Mouse (Mus musculus) embryonic facial prominence, embryonic 15.5 days (tissue): ENCODE data around the gene Rnf182. TPM values are rescaled to one million over a fixed set of nuclear protein-coding genes. Genes with fewer than 3 reads are reported as not detected.

Source experiments
- ATAC-seq: fragments of 200-750 bp; cut with Nextera tagmentation; 2 replicates; pipeline ENCODE4 v1.8.0; 2017; ENCODE audit warnings: low read depth, moderate TSS enrichment; ENCODE audit not compliant: insufficient number of reproducible peaks, low FRiP score, low TSS enrichment
- H3K27ac ChIP-seq: fragments of 300-500 bp; sonication (generic); replicated peaks from 2 replicates; pipeline ENCODE4 v1.5.1; 2015; ENCODE audit warnings: mild to moderate bottlenecking, inconsistent platforms
- H3K27me3 ChIP-seq: fragments of 300-500 bp; sonication (generic); 2 replicates; pipeline ENCODE4 v1.6.1; 2015; ENCODE audit warnings: inconsistent platforms
- H3K36me3 ChIP-seq: fragments of 300-500 bp; sonication (generic); 2 replicates; pipeline ENCODE4 v1.6.1; 2015; ENCODE audit warnings: mild to moderate bottlenecking, inconsistent platforms
- H3K4me1 ChIP-seq: fragments of 300-500 bp; sonication (generic); 2 replicates; pipeline ENCODE4 v1.6.1; 2015; ENCODE audit warnings: inconsistent platforms
- H3K4me2 ChIP-seq: fragments of 300-500 bp; sonication (generic); replicated peaks from 2 replicates; pipeline ENCODE4 v1.6.1; 2015; ENCODE audit warnings: mild to moderate bottlenecking, inconsistent platforms
- H3K4me3 ChIP-seq: fragments of 300-500 bp; sonication (generic); replicated peaks from 2 replicates; pipeline ENCODE4 v1.5.1; 2015; ENCODE audit warnings: mild to moderate bottlenecking, inconsistent platforms
- H3K9ac ChIP-seq: fragments of 300-500 bp; sonication (generic); 2 replicates; pipeline ENCODE4 v1.6.1; 2015; ENCODE audit warnings: inconsistent platforms
- H3K9me3 ChIP-seq: fragments of 300-500 bp; sonication (generic); replicated peaks from 2 replicates; pipeline ENCODE4 v1.6.1; 2016; ENCODE audit warnings: inconsistent platforms
- WGBS: fragments of 180-500 bp; shearing (Covaris S2); methylation state at CpG from one replicate; pipeline ENCODE4 v1.1.7; 2015; 5-methylcytosine and 5-hydroxymethylcytosine counted together
- polyA plus RNA-seq: library from polyadenylated mRNA; unstranded; fragments of >200 nt; fragmentation: Nextera tagmentation; extraction: Ambion mirVana; gene quantifications from 2 replicates; pipeline ENCODE4 v1.2.1, GENCODE M21; 2015

Gene Rnf182
- polyA plus RNA-seq, 1 experiment from 2014 or later, result 11.1 TPM

GRCm38 (mm10) chr13:43614667-43615066 lies 843 bp upstream of the Rnf182 start:
- Histone ChIP-seq H3K36me3 (no peaks in the 10 kb centered on the region), H3K9ac (no peak overlapping the region), H3K27ac (0 out of 2 replicates have a peak overlapping the region, but pooled peaks have one; percentile 68), H3K4me3 (no peak overlapping the region), H3K9me3 (no peaks in the 10 kb centered on the region), H3K27me3 (no peaks in the 10 kb centered on the region), H3K4me1 (peaks cover 14% of the 10 kb centered on the region; the same call in 1 of the 2 replicates), H3K4me2 (no peak overlapping the region)
- WGBS, result 85% methylated on average over 3 of the region's 3 CpGs
- ATAC-seq, result no peak

GRCm38 (mm10) chr13:43615194-43615576 lies 325 bp upstream of the Rnf182 start:
- 16% methylated on average over 9 of the region's 9 CpGs for WGBS
- no peaks in the 10 kb centered on the region for H3K36me3 ChIP-seq
- no peaks in the 10 kb centered on the region for H3K27me3 ChIP-seq
- peak overlapping the region; percentile 84 for H3K4me2 ChIP-seq
- H3K9me3 ChIP-seq, result no peaks in the 10 kb centered on the region
- H3K9ac ChIP-seq, result no peak overlapping the region
- peak overlapping the region; percentile 68 for H3K27ac ChIP-seq
- peaks cover 14% of the 10 kb centered on the region; the same call in 1 of the 2 replicates for H3K4me1 ChIP-seq
- no peak for ATAC-seq
- H3K4me3 ChIP-seq, result peak overlapping the region; percentile 70

GRCm38 (mm10) chr13:43616551-43616950 lies 1.0 kb downstream of the Rnf182 start:
- H3K9ac ChIP-seq, result no peak overlapping the region

GRCm38 (mm10) chr13:43619550-43620175 lies 4.2 kb downstream of the Rnf182 start:
- H3K27ac ChIP-seq, result no peak overlapping the region
- no peak for ATAC-seq
- 66% methylated on average over 4 of the region's 4 CpGs for WGBS

More at GRCm38 (mm10) chr13:43616551-43616950, 1.0 kb downstream of the Rnf182 start:
- ATAC-seq, result no peak
- Histone ChIP-seq H3K4me1 (peaks cover 14% of the 10 kb centered on the region; the same call in 1 of the 2 replicates), H3K36me3 (no peaks in the 10 kb centered on the region), H3K4me2 (peak overlapping the region; percentile 84), H3K4me3 (peak overlapping the region; percentile 70), H3K27ac (no peak overlapping the region), H3K9me3 (no peaks in the 10 kb centered on the region), H3K27me3 (no peaks in the 10 kb centered on the region)
- WGBS, result 18% methylated on average over 6 of the region's 6 CpGs

GRCm38 (mm10) chr13:43627922-43628321 lies 12.4 kb downstream of the Rnf182 start:
- Histone ChIP-seq H3K9ac (no peak overlapping the region), H3K9me3 (no peaks in the 10 kb centered on the region), H3K36me3 (no peaks in the 10 kb centered on the region), H3K4me1 (no peaks in the 10 kb centered on the region), H3K27me3 (no peaks in the 10 kb centered on the region), H3K4me3 (no peak overlapping the region), H3K27ac (no peak overlapping the region), H3K4me2 (no peak overlapping the region)
- WGBS, result 80% methylated on average over 5 of the region's 5 CpGs
- ATAC-seq, result no peak

More at GRCm38 (mm10) chr13:43619550-43620175, 4.2 kb downstream of the Rnf182 start:
- Histone ChIP-seq H3K27me3 (no peaks in the 10 kb centered on the region), H3K9me3 (no peaks in the 10 kb centered on the region), H3K4me1 (peaks cover 14% of the 10 kb centered on the region; the same call in 1 of the 2 replicates), H3K36me3 (no peaks in the 10 kb centered on the region), H3K4me3 (no peak overlapping the region), H3K4me2 (no peak overlapping the region), H3K9ac (no peak overlapping the region)

- 73% methylated on average over 7 of the region's 7 CpGs for WGBS
- H3K9ac ChIP-seq, result no peak overlapping the region
Measured at GRCm38 (mm10) chr13:43629785-43630184, 14.3 kb downstream of the Rnf182 start.

GRCm38 (mm10) chr13:43631266-43631665 lies 15.8 kb downstream of the Rnf182 start:
- Histone ChIP-seq H3K4me2 (no peak overlapping the region), H3K4me3 (no peak overlapping the region), H3K9ac (no peak overlapping the region), H3K9me3 (no peaks in the 10 kb centered on the region), H3K36me3 (no peaks in the 10 kb centered on the region), H3K27ac (no peak overlapping the region), H3K27me3 (no peaks in the 10 kb centered on the region), H3K4me1 (no peaks in the 10 kb centered on the region)
- no peak for ATAC-seq
- WGBS, result 93% methylated on average over 6 of the region's 6 CpGs

More at GRCm38 (mm10) chr13:43629785-43630184, 14.3 kb downstream of the Rnf182 start:
- no peaks in the 10 kb centered on the region for H3K27me3 ChIP-seq
- H3K9me3 ChIP-seq, result no peaks in the 10 kb centered on the region
- no peaks in the 10 kb centered on the region for H3K4me1 ChIP-seq
- no peak overlapping the region for H3K27ac ChIP-seq
- no peak overlapping the region for H3K4me3 ChIP-seq
- H3K4me2 ChIP-seq, result no peak overlapping the region
- H3K36me3 ChIP-seq, result no peaks in the 10 kb centered on the region
- ATAC-seq, result no peak

GRCm38 (mm10) chr13:43633024-43633423 lies 17.5 kb downstream of the Rnf182 start:
- no peak for ATAC-seq
- WGBS, result 77% methylated on average over 4 of the region's 4 CpGs
- no peak overlapping the region for H3K27ac ChIP-seq
- H3K9me3 ChIP-seq, result no peaks in the 10 kb centered on the region
- H3K9ac ChIP-seq, result no peak overlapping the region
- H3K36me3 ChIP-seq, result no peaks in the 10 kb centered on the region
- H3K4me1 ChIP-seq, result no peaks in the 10 kb centered on the region
- no peaks in the 10 kb centered on the region for H3K27me3 ChIP-seq
- no peak overlapping the region for H3K4me2 ChIP-seq
- no peak overlapping the region for H3K4me3 ChIP-seq

- H3K9ac ChIP-seq, result no peak overlapping the region
- H3K9me3 ChIP-seq, result no peaks in the 10 kb centered on the region
- 75% methylated on average over 7 of the region's 7 CpGs for whole genome bisulfite sequencing
- no peak overlapping the region for H3K27ac ChIP-seq
- no peaks in the 10 kb centered on the region for H3K4me1 ChIP-seq
- no peak overlapping the region for H3K4me2 ChIP-seq
- H3K36me3 ChIP-seq, result no peaks in the 10 kb centered on the region
- no peaks in the 10 kb centered on the region for H3K27me3 ChIP-seq
- no peak for ATAC-seq
- no peak overlapping the region for H3K4me3 ChIP-seq
Measured at GRCm38 (mm10) chr13:43637720-43638119, 22.2 kb downstream of the Rnf182 start.

GRCm38 (mm10) chr13:43644991-43645390 lies 29.5 kb downstream of the Rnf182 start:
- no peaks in the 10 kb centered on the region for H3K36me3 ChIP-seq
- H3K9me3 ChIP-seq, result no peaks in the 10 kb centered on the region
- WGBS, result 26% methylated on average over 1 of the region's 1 CpGs
- H3K9ac ChIP-seq, result no peak overlapping the region
- no peak overlapping the region for H3K4me3 ChIP-seq
- H3K4me2 ChIP-seq, result no peak overlapping the region
- peaks cover 9% of the 10 kb centered on the region; the same call in 1 of the 2 replicates for H3K4me1 ChIP-seq
- H3K27ac ChIP-seq, result no peak overlapping the region
- H3K27me3 ChIP-seq, result no peaks in the 10 kb centered on the region
- ATAC-seq, result no peak

GRCm38 (mm10) chr13:43648556-43648955 lies 33.0 kb downstream of the Rnf182 start:
- WGBS, result 25% methylated on average over 6 of the region's 6 CpGs

GRCm38 (mm10) chr13:43651277-43651676 lies 35.8 kb downstream of the Rnf182 start:
- Histone ChIP-seq H3K4me1 (peaks cover 9% of the 10 kb centered on the region; the same call in 1 of the 2 replicates), H3K9me3 (no peaks in the 10 kb centered on the region), H3K27me3 (no peaks in the 10 kb centered on the region), H3K27ac (no peak overlapping the region), H3K4me2 (no peak overlapping the region), H3K36me3 (no peaks in the 10 kb centered on the region), H3K4me3 (no peak overlapping the region), H3K9ac (no peak overlapping the region)
- ATAC-seq, result no peak
- WGBS, result 83% methylated on average over 3 of the region's 3 CpGs

More at GRCm38 (mm10) chr13:43648556-43648955, 33.0 kb downstream of the Rnf182 start:
- no peaks in the 10 kb centered on the region for H3K27me3 ChIP-seq
- H3K4me3 ChIP-seq, result no peak overlapping the region
- no peak for ATAC-seq
- no peak overlapping the region for H3K4me2 ChIP-seq
- peaks cover 9% of the 10 kb centered on the region; the same call in 1 of the 2 replicates for H3K4me1 ChIP-seq
- H3K9me3 ChIP-seq, result no peaks in the 10 kb centered on the region
- no peak overlapping the region for H3K9ac ChIP-seq
- no peak overlapping the region for H3K27ac ChIP-seq
- no peaks in the 10 kb centered on the region for H3K36me3 ChIP-seq
